Mouse (Mus musculus) hindbrain, embryonic 11.5 days (tissue): Measurements from ENCODE around the gene Arl14ep. TPM values are rescaled to one million over a fixed set of nuclear protein-coding genes. Genes with fewer than 3 reads are reported as not detected.

Experiments
- ATAC-seq: fragments of 200-750 bp; cut with Nextera tagmentation; 2 replicates; pipeline ENCODE4 v1.8.0; 2017; ENCODE audit warnings: mild to moderate bottlenecking, moderate TSS enrichment, moderate library complexity; ENCODE audit not compliant: low FRiP score
- DNase-seq: peaks from one replicate; pipeline ENCODE4 v3.0.0-alpha.2; 2015; ENCODE audit warnings: low spot score
- H3K27ac ChIP-seq: fragments of 300-500 bp; sonication (generic); 2 replicates; pipeline ENCODE4 v1.5.1; 2014; ENCODE audit warnings: mild to moderate bottlenecking, low read depth, low read length
- H3K27me3 ChIP-seq: fragments of 300-500 bp; sonication (generic); 2 replicates; pipeline ENCODE4 v1.6.1; 2014; ENCODE audit warnings: mild to moderate bottlenecking, low read length, moderate library complexity, mixed read lengths; ENCODE audit not compliant: control insufficient read depth, insufficient read depth
- H3K36me3 ChIP-seq: fragments of 300-500 bp; sonication (generic); 2 replicates; pipeline ENCODE4 v1.6.1; 2014; ENCODE audit warnings: mild to moderate bottlenecking, low read length, moderate library complexity, mixed read lengths; ENCODE audit not compliant: control insufficient read depth, insufficient read depth
- H3K4me1 ChIP-seq: fragments of 300-500 bp; sonication (generic); replicated peaks from 2 replicates; pipeline ENCODE4 v1.6.1; 2014; ENCODE audit warnings: low read length, mixed read lengths; ENCODE audit not compliant: control insufficient read depth, insufficient read depth
- H3K4me2 ChIP-seq: fragments of 300-500 bp; sonication (generic); replicated peaks from 2 replicates; pipeline ENCODE4 v1.6.1; 2014; ENCODE audit warnings: mild to moderate bottlenecking, low read depth, low read length
- H3K4me3 ChIP-seq: fragments of 300-500 bp; sonication (generic); 2 replicates; pipeline ENCODE4 v1.5.1; 2014; ENCODE audit warnings: low read depth, low read length
- H3K9ac ChIP-seq: fragments of 300-500 bp; sonication (generic); 2 replicates; pipeline ENCODE4 v1.6.1; 2014; ENCODE audit warnings: low read depth, low read length
- H3K9me3 ChIP-seq: fragments of 300-500 bp; sonication (generic); 2 replicates; pipeline ENCODE4 v1.6.1; 2016; ENCODE audit warnings: low read length; ENCODE audit not compliant: control insufficient read depth
- WGBS: fragments of 180-500 bp; shearing (Covaris S2); extraction: QIAGEN DNeasy Blood & Tissue Kit; methylation state at CpG from one replicate; pipeline ENCODE4 v1.1.7; 2014; 5-methylcytosine and 5-hydroxymethylcytosine counted together
- polyA plus RNA-seq: library from polyadenylated mRNA; unstranded; fragments of >200 nt; fragmentation: Nextera tagmentation; extraction: Ambion mirVana; gene quantifications from 2 replicates; pipeline ENCODE4 v1.2.1, GENCODE M21; 2014

Gene Arl14ep
- polyA plus RNA-seq, 1 experiment from 2014 or later, result 56.9 TPM

- Histone ChIP-seq H3K4me2 (no peak overlapping the region), H3K36me3 (no peaks in the 10 kb centered on the region), H3K4me1 (no peaks in the 10 kb centered on the region), H3K27me3 (no peaks in the 10 kb centered on the region), H3K9me3 (no peaks in the 10 kb centered on the region), H3K9ac (no peak overlapping the region), H3K27ac (no peak overlapping the region), H3K4me3 (no peak overlapping the region)
- 75% methylated on average over 3 of the region's 3 CpGs for WGBS
- DNase-seq (no peak), ATAC-seq (no peak)
Measured at GRCm38 (mm10) chr2:106929906-106930305, 44.3 kb downstream of the Arl14ep start.

Other genes starting within 250 kb of the Arl14ep start
- gene Fshb, start 85.2 kb upstream of the Arl14ep start, polyA plus RNA-seq, result not detected in 2 replicates